Mouse (Mus musculus): ENCODE measurements around the gene Gfra4. TPM values are rescaled to one million over a fixed set of nuclear protein-coding genes. Genes with fewer than 3 reads are reported as not detected.

Gene Gfra4
- total RNA-seq, 2 experiments from 2014 or later, result 62.8 to 64.0 TPM

GRCm38 (mm10) chr2:131059781-131060540 lies 17.1 kb upstream of the Gfra4 start:
- no peak for TF ChIP-seq CTCF (conservative IDR thresholded peaks at IDR 0.05)
- DNase-seq (ENCODE audit: low spot score in 2 of 2), result no peak
- Histone ChIP-seq H3K27ac (no peak overlapping the region), H3K4me3 (no peak overlapping the region)

GRCm38 (mm10) chr2:131059377-131059776 lies 16.5 kb upstream of the Gfra4 start:
- no peak for DNase-seq (ENCODE audit: low spot score in 2 of 2)
- no peak for TF ChIP-seq CTCF (conservative IDR thresholded peaks at IDR 0.05)
- Histone ChIP-seq H3K27ac (no peak overlapping the region), H3K4me3 (no peak overlapping the region)

GRCm38 (mm10) chr2:131058672-131059071 lies 15.8 kb upstream of the Gfra4 start:
- no peak for DNase-seq (ENCODE audit: low spot score in 2 of 2)
- Histone ChIP-seq H3K27ac (no peak overlapping the region), H3K4me3 (no peak overlapping the region)
- TF ChIP-seq CTCF (conservative IDR thresholded peaks at IDR 0.05), result no peak

- no peak overlapping the region for H3K27ac ChIP-seq
These were observed 13.3 kb upstream of the Gfra4 start for GRCm38 (mm10) chr2:131056191-131056590.

GRCm38 (mm10) chr2:131055631-131056030 lies 12.7 kb upstream of the Gfra4 start:
- H3K4me3 ChIP-seq, result no peak overlapping the region
- TF ChIP-seq CTCF (conservative IDR thresholded peaks at IDR 0.05), result peak; percentile 72
- no peak overlapping the region for H3K27ac ChIP-seq
- peak in 1 of 2 experiments; percentile 37 for DNase-seq (ENCODE audit: low spot score in 2 of 2)

More at GRCm38 (mm10) chr2:131056191-131056590, 13.3 kb upstream of the Gfra4 start:
- H3K4me3 ChIP-seq, result no peak overlapping the region
- no peak for DNase-seq (ENCODE audit: low spot score in 2 of 2)
- peak; percentile 61 for TF ChIP-seq CTCF (conservative IDR thresholded peaks at IDR 0.05)

GRCm38 (mm10) chr2:131054646-131055264 lies 11.9 kb upstream of the Gfra4 start:
- DNase-seq (ENCODE audit: low spot score in 2 of 2), result no peak
- TF ChIP-seq CTCF (conservative IDR thresholded peaks at IDR 0.05), result no peak
- Histone ChIP-seq H3K4me3 (no peak overlapping the region), H3K27ac (no peak overlapping the region)

- DNase-seq (ENCODE audit: low spot score in 2 of 2), result no peak
- no peak overlapping the region for H3K27ac ChIP-seq
- no peak for TF ChIP-seq CTCF (conservative IDR thresholded peaks at IDR 0.05)
- no peak overlapping the region for H3K4me3 ChIP-seq
These were observed 11.2 kb upstream of the Gfra4 start for GRCm38 (mm10) chr2:131053851-131054645.

GRCm38 (mm10) chr2:131052862-131053418 lies 10.1 kb upstream of the Gfra4 start:
- no peak overlapping the region for H3K4me3 ChIP-seq
- TF ChIP-seq CTCF (conservative IDR thresholded peaks at IDR 0.05), result no peak
- DNase-seq (ENCODE audit: low spot score in 2 of 2), result no peak
- H3K27ac ChIP-seq, result no peak overlapping the region

- TF ChIP-seq CTCF (conservative IDR thresholded peaks at IDR 0.05), result no peak
- no peak overlapping the region for H3K27ac ChIP-seq
- DNase-seq (ENCODE audit: low spot score in 2 of 2), result no peak
- no peak overlapping the region for H3K4me3 ChIP-seq
These were observed 9.2 kb upstream of the Gfra4 start for GRCm38 (mm10) chr2:131052043-131052442.

GRCm38 (mm10) chr2:131046025-131046424 lies 3.1 kb upstream of the Gfra4 start:
- TF ChIP-seq CTCF (conservative IDR thresholded peaks at IDR 0.05), result no peak
- DNase-seq (ENCODE audit: low spot score in 2 of 2), result no peak
- H3K27ac ChIP-seq, result no peak overlapping the region
- no peak overlapping the region for H3K4me3 ChIP-seq

- Histone ChIP-seq H3K4me3 (no peak overlapping the region), H3K27ac (no peak overlapping the region)
- TF ChIP-seq CTCF (conservative IDR thresholded peaks at IDR 0.05), result no peak
- no peak for DNase-seq (ENCODE audit: low spot score in 2 of 2)
These were observed 2.3 kb upstream of the Gfra4 start for GRCm38 (mm10) chr2:131044989-131045720.

- Histone ChIP-seq H3K4me3 (no peak overlapping the region), H3K27ac (no peak overlapping the region)
- DNase-seq (ENCODE audit: low spot score in 2 of 2), result no peak
- TF ChIP-seq CTCF (conservative IDR thresholded peaks at IDR 0.05), result peak; percentile 18; the same call in 1 of the 2 replicates
These were observed 1.5 kb upstream of the Gfra4 start for GRCm38 (mm10) chr2:131044354-131044852.
